Mouse (Mus musculus): ENCODE results near the gene Acer1. TPM values are rescaled to one million over a fixed set of nuclear protein-coding genes. Genes with fewer than 3 reads are reported as not detected.

The Acer1 gene
- polyA plus RNA-seq, 1 experiment, result not detected

- H3K4me3 ChIP-seq (replicated peaks; ENCODE audit: control insufficient read depth, low read depth, low read length), result no peak overlapping the region
- 55% methylated on average over 7 of the region's 7 CpGs for WGBS
These were observed 6.5 kb upstream of the Acer1 start for GRCm38 (mm10) chr17:56988441-56988840.

GRCm38 (mm10) chr17:56986105-56986805 lies 4.3 kb upstream of the Acer1 start:
- 62% methylated on average over 3 of the region's 3 CpGs for WGBS
- no peak overlapping the region for H3K4me3 ChIP-seq (replicated peaks; ENCODE audit: control insufficient read depth, low read depth, low read length)
- no peaks in the 10 kb centered on the region; the same call in 1 of the 2 replicates for H3K4me1 ChIP-seq (ENCODE audit: control insufficient read depth, insufficient read depth, low read length)
- no peak overlapping the region for H3K27ac ChIP-seq (ENCODE audit: control insufficient read depth, insufficient read depth, low read depth, low read length, poor library complexity)
- TF ChIP-seq CTCF (IDR thresholded peaks at IDR 0.05; ENCODE audit: control insufficient read depth, insufficient read depth, low read length) (no peak), POLR2A (IDR thresholded peaks at IDR 0.05; ENCODE audit: borderline replicate concordance, control insufficient read depth, low read depth, low read length) (no peak)

More at GRCm38 (mm10) chr17:56988441-56988840, 6.5 kb upstream of the Acer1 start:
- TF ChIP-seq POLR2A (IDR thresholded peaks at IDR 0.05; ENCODE audit: borderline replicate concordance, control insufficient read depth, low read depth, low read length) (no peak), CTCF (IDR thresholded peaks at IDR 0.05; ENCODE audit: control insufficient read depth, insufficient read depth, low read length) (no peak)
- no peaks in the 10 kb centered on the region; the same call in 1 of the 2 replicates for H3K4me1 ChIP-seq (ENCODE audit: control insufficient read depth, insufficient read depth, low read length)
- no peak overlapping the region for H3K27ac ChIP-seq (ENCODE audit: control insufficient read depth, insufficient read depth, low read depth, low read length, poor library complexity)

- Histone ChIP-seq H3K4me1 (ENCODE audit: control insufficient read depth, insufficient read depth, low read length) (no peaks in the 10 kb centered on the region; the same call in 1 of the 2 replicates), H3K27ac (ENCODE audit: control insufficient read depth, insufficient read depth, low read depth, low read length, poor library complexity) (no peak overlapping the region), H3K4me3 (replicated peaks; ENCODE audit: control insufficient read depth, low read depth, low read length) (no peak overlapping the region)
- WGBS, result 78% methylated on average over 3 of the region's 3 CpGs
- no peak for TF ChIP-seq POLR2A (IDR thresholded peaks at IDR 0.05; ENCODE audit: borderline replicate concordance, control insufficient read depth, low read depth, low read length)
- no peak for TF ChIP-seq CTCF (IDR thresholded peaks at IDR 0.05; ENCODE audit: control insufficient read depth, insufficient read depth, low read length)
These were observed 3.7 kb upstream of the Acer1 start for GRCm38 (mm10) chr17:56985656-56986055.

GRCm38 (mm10) chr17:56984886-56985285 lies 3.0 kb upstream of the Acer1 start:
- TF ChIP-seq POLR2A (IDR thresholded peaks at IDR 0.05; ENCODE audit: borderline replicate concordance, control insufficient read depth, low read depth, low read length) (no peak), CTCF (IDR thresholded peaks at IDR 0.05; ENCODE audit: control insufficient read depth, insufficient read depth, low read length) (no peak)
- Histone ChIP-seq H3K27ac (ENCODE audit: control insufficient read depth, insufficient read depth, low read depth, low read length, poor library complexity) (no peak overlapping the region), H3K4me1 (ENCODE audit: control insufficient read depth, insufficient read depth, low read length) (no peaks in the 10 kb centered on the region; the same call in 1 of the 2 replicates), H3K4me3 (replicated peaks; ENCODE audit: control insufficient read depth, low read depth, low read length) (no peak overlapping the region)
- WGBS, result 59% methylated on average over 9 of the region's 9 CpGs

- WGBS, result 77% methylated on average over 7 of the region's 7 CpGs
- Histone ChIP-seq H3K4me3 (replicated peaks; ENCODE audit: control insufficient read depth, low read depth, low read length) (no peak overlapping the region), H3K4me1 (ENCODE audit: control insufficient read depth, insufficient read depth, low read length) (no peaks in the 10 kb centered on the region), H3K27ac (ENCODE audit: control insufficient read depth, insufficient read depth, low read depth, low read length, poor library complexity) (no peak overlapping the region)
- TF ChIP-seq CTCF (IDR thresholded peaks at IDR 0.05; ENCODE audit: control insufficient read depth, insufficient read depth, low read length) (no peak), POLR2A (IDR thresholded peaks at IDR 0.05; ENCODE audit: borderline replicate concordance, control insufficient read depth, low read depth, low read length) (no peak)
These were observed 877 bp downstream of the Acer1 start for GRCm38 (mm10) chr17:56981049-56981448.

GRCm38 (mm10) chr17:56979524-56979923 lies 2.4 kb downstream of the Acer1 start:
- no peak overlapping the region for H3K4me3 ChIP-seq (replicated peaks; ENCODE audit: control insufficient read depth, low read depth, low read length)
- WGBS, result 27% methylated on average over 6 of the region's 8 CpGs
- H3K4me1 ChIP-seq (ENCODE audit: control insufficient read depth, insufficient read depth, low read length), result no peaks in the 10 kb centered on the region
- no peak for TF ChIP-seq CTCF (IDR thresholded peaks at IDR 0.05; ENCODE audit: control insufficient read depth, insufficient read depth, low read length)
- no peak for TF ChIP-seq POLR2A (IDR thresholded peaks at IDR 0.05; ENCODE audit: borderline replicate concordance, control insufficient read depth, low read depth, low read length)
- H3K27ac ChIP-seq (ENCODE audit: control insufficient read depth, insufficient read depth, low read depth, low read length, poor library complexity), result no peak overlapping the region

- WGBS, result 75% methylated on average over 8 of the region's 8 CpGs
- H3K27ac ChIP-seq (ENCODE audit: control insufficient read depth, insufficient read depth, low read depth, low read length, poor library complexity), result no peak overlapping the region
- TF ChIP-seq CTCF (IDR thresholded peaks at IDR 0.05; ENCODE audit: control insufficient read depth, insufficient read depth, low read length) (no peak), POLR2A (IDR thresholded peaks at IDR 0.05; ENCODE audit: borderline replicate concordance, control insufficient read depth, low read depth, low read length) (no peak)
- no peak overlapping the region for H3K4me3 ChIP-seq (replicated peaks; ENCODE audit: control insufficient read depth, low read depth, low read length)
- H3K4me1 ChIP-seq (ENCODE audit: control insufficient read depth, insufficient read depth, low read length), result no peaks in the 10 kb centered on the region
These were observed 5.2 kb downstream of the Acer1 start for GRCm38 (mm10) chr17:56976531-56977390.

GRCm38 (mm10) chr17:56975391-56975790 lies 6.5 kb downstream of the Acer1 start:
- no peaks in the 10 kb centered on the region for H3K4me1 ChIP-seq (ENCODE audit: control insufficient read depth, insufficient read depth, low read length)
- 76% methylated on average over 3 of the region's 3 CpGs for WGBS
- no peak overlapping the region for H3K27ac ChIP-seq (ENCODE audit: control insufficient read depth, insufficient read depth, low read depth, low read length, poor library complexity)
- H3K4me3 ChIP-seq (replicated peaks; ENCODE audit: control insufficient read depth, low read depth, low read length), result no peak overlapping the region
- TF ChIP-seq POLR2A (IDR thresholded peaks at IDR 0.05; ENCODE audit: borderline replicate concordance, control insufficient read depth, low read depth, low read length) (no peak), CTCF (IDR thresholded peaks at IDR 0.05; ENCODE audit: control insufficient read depth, insufficient read depth, low read length) (no peak)
